Mouse (Mus musculus): ENCODE measurements around the gene Plcd3. TPM values are rescaled to one million over a fixed set of nuclear protein-coding genes. Genes with fewer than 3 reads are reported as not detected.

The Plcd3 gene
- polyA plus RNA-seq, 1 experiment from 2014 or later, result 2.9 TPM

DNA sequence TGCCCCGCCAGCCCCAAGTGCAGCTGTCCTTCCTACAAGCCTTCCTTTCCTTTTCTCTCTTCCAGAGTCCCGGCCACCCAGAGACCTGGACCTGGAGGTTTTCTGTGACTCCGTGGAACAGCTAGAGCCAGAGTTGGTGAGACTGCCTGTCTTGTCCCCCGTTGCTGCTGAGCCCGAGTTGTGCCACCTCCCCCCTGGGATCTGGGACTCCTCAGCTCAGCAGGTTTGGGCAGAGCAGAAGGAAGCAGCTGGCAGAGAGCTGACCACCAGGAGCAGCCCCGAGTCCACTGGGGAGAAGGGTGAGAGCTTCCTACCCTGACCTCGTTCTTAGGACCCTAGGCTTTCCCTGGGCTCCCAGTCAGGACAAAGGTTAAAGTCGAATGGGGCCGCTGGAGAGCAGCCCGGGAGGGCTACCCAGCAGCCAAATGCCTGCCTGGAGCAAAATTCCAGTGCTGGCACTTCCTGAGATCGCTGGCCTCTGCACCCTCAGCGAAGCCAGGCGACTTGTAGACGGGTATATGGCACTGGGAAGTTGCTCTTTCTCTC, 3.8 kb upstream of the Plcd3 start:
- Histone ChIP-seq H3K9ac (replicated peaks) (no peak overlapping the region), H3K4me3 (replicated peaks) (no peak overlapping the region), H3K4me1 (replicated peaks) (peaks cover 11% of the 10 kb centered on the region), H3K36me3 (no peaks in the 10 kb centered on the region), H3K27ac (no peak overlapping the region), H3K4me2 (no peak overlapping the region), H3K27me3 (peaks cover 46% of the 10 kb centered on the region), H3K9me3 (no peaks in the 10 kb centered on the region)
- 54% methylated on average over 13 of the region's 14 CpGs for WGBS
- no peak for ATAC-seq (ENCODE audit: insufficient number of reproducible peaks, insufficient read depth, low FRiP score, low TSS enrichment, low read depth)

DNA sequence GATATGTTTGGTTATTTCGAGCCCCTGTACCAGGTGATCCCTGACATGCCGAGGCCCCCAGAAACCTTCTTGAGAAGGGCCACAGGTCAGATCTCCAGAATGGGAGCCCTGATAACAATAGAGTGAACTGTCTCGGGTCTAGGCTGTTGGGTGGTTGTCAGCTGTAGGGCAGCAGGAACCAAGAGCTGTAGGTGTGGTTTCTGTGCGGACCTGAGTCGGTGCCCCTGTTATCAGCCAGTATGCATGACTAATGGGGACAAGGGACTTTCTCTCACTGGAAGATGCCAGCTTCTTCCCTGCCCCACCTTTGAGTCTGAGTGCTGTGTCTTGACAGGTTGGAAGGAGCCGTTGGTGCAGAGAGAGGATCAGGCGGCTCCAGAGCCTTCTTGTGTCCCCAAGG, 3.0 kb upstream of the Plcd3 start:
- Histone ChIP-seq H3K4me3 (replicated peaks) (no peak overlapping the region), H3K27me3 (peaks cover 54% of the 10 kb centered on the region), H3K36me3 (no peaks in the 10 kb centered on the region), H3K27ac (no peak overlapping the region), H3K4me1 (replicated peaks) (peaks cover 11% of the 10 kb centered on the region), H3K4me2 (no peak overlapping the region), H3K9me3 (no peaks in the 10 kb centered on the region), H3K9ac (replicated peaks) (no peak overlapping the region)
- WGBS, result 79% methylated on average over 7 of the region's 7 CpGs
- ATAC-seq (ENCODE audit: insufficient number of reproducible peaks, insufficient read depth, low FRiP score, low TSS enrichment, low read depth), result no peak

DNA sequence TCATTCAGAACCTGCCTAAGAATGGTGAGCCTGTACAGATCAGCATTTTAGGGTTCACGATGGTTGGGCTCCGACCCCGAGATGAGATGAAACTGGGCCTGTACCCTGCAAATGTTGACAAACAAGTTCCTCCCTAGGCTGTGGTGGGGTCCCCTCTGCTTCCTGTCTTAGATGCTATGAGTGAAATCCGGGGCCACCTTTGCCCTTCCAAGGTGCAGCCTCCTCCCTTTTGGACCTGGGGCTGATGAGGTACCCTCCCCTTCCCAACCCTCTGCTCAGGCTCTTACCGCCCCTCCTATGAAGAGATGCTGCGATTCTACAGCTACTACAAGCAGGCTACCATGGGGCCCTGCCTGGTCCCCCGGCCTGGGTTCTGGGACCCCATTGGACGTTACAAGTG, 2.2 kb upstream of the Plcd3 start:
- H3K27ac ChIP-seq, result no peak overlapping the region
- peak overlapping the region; percentile 85 for H3K4me2 ChIP-seq
- peaks cover 62% of the 10 kb centered on the region for H3K27me3 ChIP-seq
- 53% methylated on average over 8 of the region's 8 CpGs for WGBS
- H3K4me1 ChIP-seq (replicated peaks), result peaks cover 18% of the 10 kb centered on the region
- H3K9ac ChIP-seq (replicated peaks), result no peak overlapping the region
- no peaks in the 10 kb centered on the region for H3K36me3 ChIP-seq
- no peaks in the 10 kb centered on the region for H3K9me3 ChIP-seq
- peak overlapping the region; percentile 63 for H3K4me3 ChIP-seq (replicated peaks)
- no peak for ATAC-seq (ENCODE audit: insufficient number of reproducible peaks, insufficient read depth, low FRiP score, low TSS enrichment, low read depth)

DNA sequence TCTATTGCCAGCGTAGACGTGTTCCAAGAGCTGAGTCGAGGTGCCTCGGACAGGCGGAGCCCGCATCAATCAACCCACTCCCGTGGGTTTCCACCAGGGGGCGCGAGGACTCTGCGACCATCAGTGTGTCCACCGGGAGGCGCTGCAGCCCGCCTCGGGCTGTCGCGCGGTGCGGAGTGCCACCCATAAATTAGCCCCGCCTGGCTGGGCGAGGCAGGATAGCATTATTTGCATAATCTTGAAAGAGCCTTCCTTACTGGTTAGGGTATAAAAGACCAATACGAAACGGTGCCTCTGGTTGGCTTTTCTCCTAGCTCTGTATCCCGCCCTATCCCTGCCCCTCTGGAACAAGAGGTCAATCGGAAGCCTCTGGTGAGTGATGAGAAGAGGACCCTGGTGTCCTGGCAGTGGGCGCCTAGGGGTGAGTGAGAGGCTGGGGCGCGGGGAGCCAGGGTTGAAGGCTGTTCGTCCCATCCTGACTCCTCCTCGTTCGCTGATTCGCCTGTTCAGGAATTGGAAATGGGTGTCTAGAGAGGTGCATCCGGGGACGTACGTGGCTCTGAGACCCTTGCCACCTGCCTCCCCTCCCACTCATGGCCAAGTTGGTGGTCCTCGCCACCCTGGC, 1.4 kb upstream of the Plcd3 start:
- peaks cover 67% of the 10 kb centered on the region for H3K27me3 ChIP-seq
- ATAC-seq (ENCODE audit: insufficient number of reproducible peaks, insufficient read depth, low FRiP score, low TSS enrichment, low read depth), result peak; percentile 76
- 0 out of 2 replicates have a peak overlapping the region, but pooled peaks have one; percentile 19 for H3K27ac ChIP-seq
- no peaks in the 10 kb centered on the region for H3K36me3 ChIP-seq
- H3K4me1 ChIP-seq (replicated peaks), result peaks cover 22% of the 10 kb centered on the region
- peak overlapping the region; percentile 42; the same call in 1 of the 2 replicates for H3K9ac ChIP-seq (replicated peaks)
- no peaks in the 10 kb centered on the region for H3K9me3 ChIP-seq
- WGBS, result 2% methylated on average over 35 of the region's 35 CpGs
- H3K4me3 ChIP-seq (replicated peaks), result peak overlapping the region; percentile 63
- peak overlapping the region; percentile 85 for H3K4me2 ChIP-seq

DNA sequence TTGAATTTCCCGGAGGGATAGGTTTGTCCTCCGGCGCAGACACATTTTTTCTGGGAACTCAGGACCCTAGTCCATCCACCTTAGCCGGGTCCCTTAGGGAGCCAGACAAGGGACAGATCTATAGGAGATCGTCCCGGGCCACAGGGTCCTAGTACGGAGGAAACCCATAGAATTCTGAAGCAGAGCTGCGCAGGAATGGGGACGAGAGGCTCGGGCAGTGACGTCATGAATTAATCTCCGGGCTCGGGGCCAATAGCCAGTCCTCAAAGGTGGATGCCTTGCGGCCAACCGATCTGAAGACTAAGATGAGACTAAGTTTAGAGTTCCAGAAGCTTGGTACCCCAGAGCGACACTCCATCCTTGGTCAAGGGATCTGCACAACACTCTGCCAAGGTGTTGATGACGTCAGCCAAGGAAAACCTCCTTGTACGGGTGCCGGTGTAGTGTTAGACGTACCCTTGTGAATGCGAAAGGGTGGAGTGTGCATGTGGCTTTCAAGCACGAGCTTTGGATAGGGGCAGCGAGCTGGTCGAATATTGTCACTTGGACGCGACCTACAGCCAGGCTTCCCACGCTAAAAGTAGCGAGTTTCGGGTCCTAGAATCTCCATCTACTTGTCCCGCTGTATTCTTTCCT, 526 bp upstream of the Plcd3 start:
- peaks cover 72% of the 10 kb centered on the region for H3K27me3 ChIP-seq
- peak overlapping the region; percentile 85 for H3K4me2 ChIP-seq
- 3% methylated on average over 30 of the region's 30 CpGs for WGBS
- H3K9ac ChIP-seq (replicated peaks), result peak overlapping the region; percentile 65
- peak overlapping the region; percentile 63 for H3K4me3 ChIP-seq (replicated peaks)
- no peaks in the 10 kb centered on the region for H3K36me3 ChIP-seq
- H3K27ac ChIP-seq, result no peak overlapping the region
- peaks cover 31% of the 10 kb centered on the region for H3K4me1 ChIP-seq (replicated peaks)
- no peaks in the 10 kb centered on the region for H3K9me3 ChIP-seq
- ATAC-seq (ENCODE audit: insufficient number of reproducible peaks, insufficient read depth, low FRiP score, low TSS enrichment, low read depth), result peak; percentile 12; the same call in 1 of the 2 replicates

DNA sequence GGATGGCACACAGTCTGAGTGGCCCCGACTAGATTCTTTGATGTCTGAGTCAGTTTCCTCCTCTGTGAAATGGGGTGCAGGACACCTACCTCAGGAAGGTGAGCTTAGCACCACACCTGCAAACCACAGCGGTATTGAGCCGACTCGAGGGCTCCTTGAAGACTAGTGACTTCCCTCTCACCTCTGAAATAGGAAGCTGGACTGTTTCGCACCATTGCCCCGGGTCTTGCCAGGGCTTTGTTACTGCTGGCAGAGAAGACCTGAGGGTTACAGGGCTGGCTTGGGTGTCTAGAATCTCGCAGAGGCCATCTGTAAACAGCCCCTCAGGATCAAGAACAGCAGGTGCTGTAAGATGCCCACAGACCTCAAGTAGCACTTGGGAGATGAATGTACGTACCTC, 1.1 kb downstream of the Plcd3 start:
- Histone ChIP-seq H3K36me3 (no peaks in the 10 kb centered on the region), H3K9ac (replicated peaks) (no peak overlapping the region), H3K4me2 (no peak overlapping the region), H3K4me3 (replicated peaks) (no peak overlapping the region), H3K9me3 (no peaks in the 10 kb centered on the region), H3K27me3 (peaks cover 77% of the 10 kb centered on the region), H3K4me1 (replicated peaks) (peaks cover 38% of the 10 kb centered on the region), H3K27ac (no peak overlapping the region)
- no peak for ATAC-seq (ENCODE audit: insufficient number of reproducible peaks, insufficient read depth, low FRiP score, low TSS enrichment, low read depth)
- WGBS, result 69% methylated on average over 8 of the region's 8 CpGs

DNA sequence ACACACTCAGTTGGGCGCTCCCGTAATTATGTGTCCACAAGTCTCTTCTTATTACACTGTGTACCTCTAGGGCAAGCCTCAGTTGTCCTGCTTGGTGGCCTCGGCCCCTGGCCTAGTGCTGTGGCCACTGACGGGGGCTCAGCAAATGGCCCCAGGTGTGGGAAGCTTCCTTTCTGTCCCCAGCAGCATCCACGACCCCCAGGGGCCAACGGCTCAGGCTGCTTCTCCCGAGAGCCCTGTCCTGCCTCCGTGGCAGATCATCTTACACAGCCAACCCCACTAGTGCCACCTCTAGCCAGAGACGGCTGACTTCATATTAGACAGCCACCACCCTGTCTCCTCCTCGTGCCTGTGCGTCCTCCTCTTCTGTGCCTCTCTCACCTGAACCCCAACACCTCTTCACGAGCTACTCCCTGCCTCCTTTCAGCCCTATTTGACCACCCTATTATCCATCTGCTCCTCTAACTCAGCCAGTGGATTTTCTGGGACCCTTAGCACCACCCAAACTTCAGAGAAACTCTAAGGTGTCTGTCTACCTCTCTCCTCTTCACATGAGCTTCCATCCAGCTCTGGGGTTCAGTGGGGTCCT, 2.0 kb downstream of the Plcd3 start:
- 46% methylated on average over 12 of the region's 12 CpGs for WGBS
- H3K36me3 ChIP-seq, result no peaks in the 10 kb centered on the region
- H3K4me2 ChIP-seq, result no peak overlapping the region
- no peak overlapping the region for H3K4me3 ChIP-seq (replicated peaks)
- peaks cover 47% of the 10 kb centered on the region for H3K4me1 ChIP-seq (replicated peaks)
- H3K9me3 ChIP-seq, result no peaks in the 10 kb centered on the region
- H3K27ac ChIP-seq, result no peak overlapping the region
- ATAC-seq (ENCODE audit: insufficient number of reproducible peaks, insufficient read depth, low FRiP score, low TSS enrichment, low read depth), result no peak
- H3K27me3 ChIP-seq, result peaks cover 70% of the 10 kb centered on the region
- no peak overlapping the region for H3K9ac ChIP-seq (replicated peaks)

DNA sequence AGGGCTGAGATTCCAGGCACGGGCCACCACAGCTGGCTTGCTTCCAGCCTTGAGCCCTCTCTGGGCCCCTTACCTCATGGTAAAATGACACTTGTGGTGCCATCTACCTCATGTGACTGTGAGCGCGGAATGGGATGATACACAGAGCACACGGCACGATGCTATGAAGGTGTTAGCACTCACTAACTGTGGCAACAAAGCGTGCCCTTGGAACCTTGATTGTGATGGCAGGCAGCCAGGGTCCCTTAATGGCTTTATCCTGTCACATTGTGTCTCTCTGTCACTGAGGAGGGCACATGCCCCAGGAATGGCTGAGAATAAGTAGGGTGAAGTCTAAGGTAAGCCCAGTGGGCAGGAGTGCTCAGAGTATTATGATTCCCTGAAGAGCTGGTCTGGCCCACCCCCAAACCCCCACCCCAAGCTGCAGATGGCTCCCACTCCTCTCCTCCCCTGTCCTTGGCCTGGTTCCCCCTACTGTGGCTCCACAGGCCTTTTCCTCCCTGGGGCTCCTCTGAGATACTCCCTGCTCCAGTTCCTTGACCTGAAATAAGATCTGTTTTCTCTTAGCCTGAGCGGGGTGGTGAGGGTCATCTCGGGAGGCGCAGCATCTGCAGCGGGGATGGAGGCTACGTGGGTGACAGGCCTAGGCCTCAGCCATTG, 2.8 kb downstream of the Plcd3 start:
- Histone ChIP-seq H3K27me3 (peaks cover 62% of the 10 kb centered on the region), H3K9me3 (no peaks in the 10 kb centered on the region), H3K4me2 (no peak overlapping the region), H3K4me1 (replicated peaks) (peaks cover 51% of the 10 kb centered on the region), H3K9ac (replicated peaks) (no peak overlapping the region; the same call in 1 of the 2 replicates), H3K4me3 (replicated peaks) (no peak overlapping the region), H3K27ac (no peak overlapping the region), H3K36me3 (no peaks in the 10 kb centered on the region)
- no peak for ATAC-seq (ENCODE audit: insufficient number of reproducible peaks, insufficient read depth, low FRiP score, low TSS enrichment, low read depth)
- 66% methylated on average over 11 of the region's 11 CpGs for WGBS

DNA sequence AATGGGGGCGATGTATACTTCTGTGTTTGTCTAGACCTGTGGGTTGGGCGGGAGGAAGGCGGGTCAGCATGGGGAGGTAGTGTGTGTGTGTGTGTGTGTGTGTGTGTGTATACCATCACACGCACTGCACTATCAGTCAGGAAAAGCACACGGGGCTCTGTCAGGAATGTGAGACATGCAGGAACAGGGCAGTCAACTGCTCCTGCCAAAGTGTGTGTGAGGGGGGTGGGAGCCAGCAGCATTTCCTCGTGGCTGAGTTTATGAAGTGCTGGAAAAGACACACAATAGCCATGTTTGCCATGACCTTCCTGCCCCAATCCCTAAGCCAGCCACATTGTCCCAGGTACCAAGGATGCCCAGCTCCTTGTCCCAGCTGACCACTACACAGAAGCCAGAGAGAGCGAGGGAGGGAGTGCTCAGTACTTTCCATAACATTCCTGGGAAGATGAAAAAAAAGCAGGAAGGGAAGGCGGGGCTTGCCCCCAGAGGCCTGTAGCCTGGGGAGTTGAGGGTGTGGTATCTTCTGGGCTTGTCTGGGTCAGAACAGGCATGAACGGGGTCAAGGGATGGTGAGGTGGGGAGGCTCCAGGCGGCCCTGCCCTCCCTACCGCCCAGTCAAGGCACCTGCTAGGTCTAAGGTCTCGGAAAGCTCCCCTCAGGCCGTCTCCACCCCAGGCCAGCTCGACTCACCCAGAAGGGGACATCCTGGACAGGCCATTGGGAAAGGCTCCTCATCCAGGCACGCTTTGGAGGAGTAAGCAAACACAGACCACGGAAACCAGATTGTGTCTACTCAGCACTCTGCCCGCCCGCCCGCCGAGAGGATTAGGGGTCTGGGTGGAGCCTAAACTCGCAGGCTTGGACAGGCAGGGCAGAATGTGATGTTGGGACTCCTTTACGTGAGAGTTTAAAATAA, 4.2 kb downstream of the Plcd3 start:
- Histone ChIP-seq H3K4me3 (replicated peaks) (0 out of 2 replicates have a peak overlapping the region, but pooled peaks have one; percentile 13), H3K36me3 (no peaks in the 10 kb centered on the region), H3K27me3 (peaks cover 51% of the 10 kb centered on the region), H3K9ac (replicated peaks) (0 out of 2 replicates have a peak overlapping the region, but pooled peaks have one; percentile 9), H3K27ac (peak overlapping the region; percentile 50), H3K4me1 (replicated peaks) (peaks cover 50% of the 10 kb centered on the region), H3K4me2 (peak overlapping the region; percentile 35), H3K9me3 (no peaks in the 10 kb centered on the region)
- ATAC-seq (ENCODE audit: insufficient number of reproducible peaks, insufficient read depth, low FRiP score, low TSS enrichment, low read depth), result no peak
- 24% methylated on average over 22 of the region's 22 CpGs for WGBS

DNA sequence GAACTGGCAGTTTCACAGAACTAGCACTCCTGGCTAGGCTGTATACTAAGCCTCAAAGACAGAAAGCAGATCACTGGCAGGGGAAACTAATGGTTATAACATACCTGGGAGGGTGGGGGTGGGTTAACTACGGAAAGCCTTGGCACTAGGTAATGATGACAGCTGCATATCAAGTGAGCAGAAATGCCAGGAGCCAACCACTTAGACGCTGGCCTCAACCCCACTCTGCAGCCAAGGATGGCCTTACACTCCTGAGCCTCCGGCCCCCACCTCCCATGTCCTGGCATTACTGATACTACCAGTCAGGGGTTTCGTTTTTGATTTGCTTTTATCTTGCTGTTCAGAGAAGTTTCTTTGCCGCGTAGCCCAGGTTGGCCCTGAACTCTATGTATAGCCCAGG, 5.7 kb downstream of the Plcd3 start:
- H3K4me2 ChIP-seq, result no peak overlapping the region

More for the DNA sequence above, 5.7 kb downstream of the Plcd3 start:
- no peak overlapping the region for H3K27ac ChIP-seq
- H3K36me3 ChIP-seq, result no peaks in the 10 kb centered on the region
- H3K9me3 ChIP-seq, result no peaks in the 10 kb centered on the region
- peaks cover 40% of the 10 kb centered on the region for H3K4me1 ChIP-seq (replicated peaks)
- no peak overlapping the region for H3K4me3 ChIP-seq (replicated peaks)
- no peak for ATAC-seq (ENCODE audit: insufficient number of reproducible peaks, insufficient read depth, low FRiP score, low TSS enrichment, low read depth)
- WGBS, result 86% methylated on average over 6 of the region's 6 CpGs
- peaks cover 37% of the 10 kb centered on the region for H3K27me3 ChIP-seq
- no peak overlapping the region for H3K9ac ChIP-seq (replicated peaks)

Data from limb, embryonic 12.5 days (tissue).